Mouse (Mus musculus) brain, adult 2 months (tissue): Measurements from ENCODE around the gene Zdhhc5.

Source experiments
- DNase-seq: peaks from one replicate; pipeline ENCODE4 v3.0.0; 2011; ENCODE audit warnings: low read depth, low spot score

Gene Zdhhc5

GRCm38 (mm10) chr2:84714811-84715561 is at the start of gene Zdhhc5:
Gene Zdhhc5 (minus strand): TSS chr2:84715180.
- peak; percentile 99 for DNase-seq

GRCm38 (mm10) chr2:84762818-84763217 is 47.8 kb upstream of the Zdhhc5 start:
- no peak for DNase-seq

- DNase-seq: no peak
Observed at GRCm38 (mm10) chr2:84762295-84762694, 47.3 kb upstream of the Zdhhc5 start.

- no peak for DNase-seq
Observed at GRCm38 (mm10) chr2:84761840-84762239, 46.9 kb upstream of the Zdhhc5 start.

GRCm38 (mm10) chr2:84761309-84761708 is 46.3 kb upstream of the Zdhhc5 start:
- no peak for DNase-seq

GRCm38 (mm10) chr2:84760777-84761176 is 45.8 kb upstream of the Zdhhc5 start:
- DNase-seq: no peak

GRCm38 (mm10) chr2:84758542-84759127 is 43.7 kb upstream of the Zdhhc5 start:
- DNase-seq: peak; percentile 83

GRCm38 (mm10) chr2:84757026-84757682 is 42.2 kb upstream of the Zdhhc5 start:
- DNase-seq: no peak

GRCm38 (mm10) chr2:84756245-84756644 is 41.3 kb upstream of the Zdhhc5 start:
- DNase-seq: no peak

- DNase-seq: no peak
Observed at GRCm38 (mm10) chr2:84750115-84750514, 35.1 kb upstream of the Zdhhc5 start.

- DNase-seq: no peak
Observed at GRCm38 (mm10) chr2:84744126-84744525, 29.1 kb upstream of the Zdhhc5 start.

- DNase-seq: peak; percentile 94
Observed at GRCm38 (mm10) chr2:84743561-84743960, 28.6 kb upstream of the Zdhhc5 start, which contains the start of gene Gm19426. Gene Gm19426 (minus strand): TSS chr2:84743655.

- no peak for DNase-seq
Observed at GRCm38 (mm10) chr2:84742451-84743283, 27.7 kb upstream of the Zdhhc5 start.

GRCm38 (mm10) chr2:84741841-84742450 is 27.0 kb upstream of the Zdhhc5 start:
- no peak for DNase-seq

- DNase-seq: no peak
Observed at GRCm38 (mm10) chr2:84740608-84741333, 25.8 kb upstream of the Zdhhc5 start.

GRCm38 (mm10) chr2:84738271-84738911 is 23.4 kb upstream of the Zdhhc5 start:
- DNase-seq: peak; percentile 47

- no peak for DNase-seq
Observed at GRCm38 (mm10) chr2:84737451-84737925, 22.5 kb upstream of the Zdhhc5 start.

GRCm38 (mm10) chr2:84736312-84737161 is 21.6 kb upstream of the Zdhhc5 start:
- DNase-seq: peak; percentile 50

GRCm38 (mm10) chr2:84735346-84735920 is 20.5 kb upstream of the Zdhhc5 start:
- peak; percentile 27 for DNase-seq
